Mouse (Mus musculus) lung, postnatal 0 days (tissue): ENCODE measurements around the gene Apoc1. TPM values are rescaled to one million over a fixed set of nuclear protein-coding genes. Genes with fewer than 3 reads are reported as not detected.

ENCODE experiments used
- ATAC-seq: fragments of 200-750 bp; cut with Nextera tagmentation; 2 replicates; pipeline ENCODE4 v1.8.0; 2017; ENCODE audit warnings: moderate library complexity
- DNase-seq: peaks from one replicate; pipeline ENCODE4 v3.0.0-alpha.2; 2016; ENCODE audit warnings: low spot score
- H3K27ac ChIP-seq: fragments of 300-500 bp; sonication (generic); 2 replicates; pipeline ENCODE4 v1.5.1; 2014; ENCODE audit warnings: antibody characterized with exemption, mild to moderate bottlenecking, low read length, mixed read lengths
- H3K27me3 ChIP-seq: fragments of 300-500 bp; sonication (generic); replicated peaks from 2 replicates; pipeline ENCODE4 v1.6.1; 2014; ENCODE audit warnings: low read length, mixed read lengths; ENCODE audit not compliant: insufficient read depth
- H3K36me3 ChIP-seq: fragments of 300-500 bp; sonication (generic); 2 replicates; pipeline ENCODE4 v1.6.1; 2014; ENCODE audit warnings: low read length, mixed read lengths; ENCODE audit not compliant: insufficient read depth
- H3K4me1 ChIP-seq: fragments of 300-500 bp; sonication (generic); 2 replicates; pipeline ENCODE4 v1.6.1; 2014; ENCODE audit warnings: antibody characterized with exemption, low read depth, low read length, mixed read lengths; ENCODE audit not compliant: insufficient read depth
- H3K4me2 ChIP-seq: fragments of 300-500 bp; sonication (generic); replicated peaks from 2 replicates; pipeline ENCODE4 v1.6.1; 2014; ENCODE audit warnings: low read depth, mild to moderate bottlenecking, low read length, moderate library complexity, mixed read lengths
- H3K4me3 ChIP-seq: fragments of 300-500 bp; sonication (generic); 2 replicates; pipeline ENCODE4 v1.5.1; 2014; ENCODE audit warnings: low read depth, low read length
- H3K9ac ChIP-seq: fragments of 300-500 bp; sonication (generic); replicated peaks from 2 replicates; pipeline ENCODE4 v1.6.1; 2014; ENCODE audit warnings: low read depth, mild to moderate bottlenecking
- H3K9me3 ChIP-seq: fragments of 300-500 bp; sonication (generic); 2 replicates; pipeline ENCODE4 v1.6.1; 2016; ENCODE audit warnings: low read length, mixed read lengths
- CTCF ChIP-seq: IDR thresholded peaks from 2 replicates; pipeline ENCODE4 v1.5.1; 2016; ENCODE audit warnings: antibody characterized with exemption, mild to moderate bottlenecking
- EP300 ChIP-seq: IDR thresholded peaks from 2 replicates; pipeline ENCODE4 v1.6.1; 2016; ENCODE audit warnings: antibody characterized with exemption, mild to moderate bottlenecking, control low read depth
- WGBS: fragments of 180-500 bp; shearing (Covaris S2); extraction: QIAGEN DNeasy Blood & Tissue Kit; methylation state at CpG from one replicate; pipeline ENCODE4 v1.1.7; 2014; 5-methylcytosine and 5-hydroxymethylcytosine counted together
- polyA plus RNA-seq: library from polyadenylated mRNA; unstranded; fragments of >200 nt; fragmentation: Nextera tagmentation; extraction: Ambion mirVana; gene quantifications from 2 replicates; pipeline ENCODE4 v1.2.1, GENCODE M21; 2015

Gene Apoc1
- polyA plus RNA-seq, 1 experiment from 2014 or later = 63.8 TPM

- H3K9ac ChIP-seq = no peak overlapping the region
- ATAC-seq (no peak), DNase-seq (no peak)
- peaks cover 26% of the 10 kb centered on the region; the same call in 1 of the 2 replicates for H3K4me1 ChIP-seq
- WGBS = 95% methylated on average over 34 of the region's 34 CpGs
- H3K27ac ChIP-seq = no peak overlapping the region
- TF ChIP-seq EP300 (no peak), CTCF (no peak)
- H3K4me2 ChIP-seq = no peak overlapping the region
- no peaks in the 10 kb centered on the region for H3K36me3 ChIP-seq
- H3K9me3 ChIP-seq = no peaks in the 10 kb centered on the region
- no peaks in the 10 kb centered on the region for H3K27me3 ChIP-seq
- no peak overlapping the region for H3K4me3 ChIP-seq
These were observed 3.9 kb upstream of the Apoc1 start for GRCm38 (mm10) chr7:19696336-19696873.

- H3K9me3 ChIP-seq = no peaks in the 10 kb centered on the region
- H3K9ac ChIP-seq = no peak overlapping the region
- peaks cover 24% of the 10 kb centered on the region; the same call in 1 of the 2 replicates for H3K4me1 ChIP-seq
- ATAC-seq = no peak
- TF ChIP-seq EP300 = no peak
- no peak for TF ChIP-seq CTCF
- no peak for DNase-seq
- no peak overlapping the region for H3K27ac ChIP-seq
- no peaks in the 10 kb centered on the region for H3K36me3 ChIP-seq
- H3K27me3 ChIP-seq = no peaks in the 10 kb centered on the region
- H3K4me2 ChIP-seq = no peak overlapping the region
- no peak overlapping the region for H3K4me3 ChIP-seq
- 73% methylated on average over 6 of the region's 6 CpGs for WGBS
These were observed 3.4 kb upstream of the Apoc1 start for GRCm38 (mm10) chr7:19695881-19696280.

GRCm38 (mm10) chr7:19695213-19695594 is 2.7 kb upstream of the Apoc1 start:
- TF ChIP-seq EP300 (no peak), CTCF (no peak)
- no peak for DNase-seq
- H3K36me3 ChIP-seq = no peaks in the 10 kb centered on the region
- H3K4me2 ChIP-seq = no peak overlapping the region
- H3K27me3 ChIP-seq = no peaks in the 10 kb centered on the region
- H3K9me3 ChIP-seq = no peaks in the 10 kb centered on the region
- peak overlapping the region; percentile 81 for H3K27ac ChIP-seq
- peaks cover 22% of the 10 kb centered on the region; the same call in 1 of the 2 replicates for H3K4me1 ChIP-seq
- H3K4me3 ChIP-seq = no peak overlapping the region
- H3K9ac ChIP-seq = no peak overlapping the region
- ATAC-seq = no peak
- WGBS = 14% methylated on average over 8 of the region's 8 CpGs

GRCm38 (mm10) chr7:19694336-19695212 is 2.1 kb upstream of the Apoc1 start:
- H3K4me1 ChIP-seq = peaks cover 22% of the 10 kb centered on the region; the same call in 1 of the 2 replicates
- no peak overlapping the region for H3K9ac ChIP-seq

GRCm38 (mm10) chr7:19693421-19693820 is 961 bp upstream of the Apoc1 start:
- Histone ChIP-seq H3K4me3 (no peak overlapping the region), H3K27ac (peak overlapping the region; percentile 81), H3K9me3 (no peaks in the 10 kb centered on the region), H3K27me3 (no peaks in the 10 kb centered on the region), H3K9ac (no peak overlapping the region), H3K36me3 (no peaks in the 10 kb centered on the region), H3K4me1 (peaks cover 13% of the 10 kb centered on the region; the same call in 1 of the 2 replicates), H3K4me2 (no peak overlapping the region)
- ATAC-seq = peak; percentile 72
- TF ChIP-seq EP300 (no peak), CTCF (no peak)
- peak; percentile 89 for DNase-seq
- 15% methylated on average over 10 of the region's 10 CpGs for WGBS

More at GRCm38 (mm10) chr7:19694336-19695212, 2.1 kb upstream of the Apoc1 start:
- 71% methylated on average over 10 of the region's 10 CpGs for WGBS
- H3K4me3 ChIP-seq = no peak overlapping the region
- no peak for ATAC-seq
- H3K4me2 ChIP-seq = no peak overlapping the region
- no peaks in the 10 kb centered on the region for H3K9me3 ChIP-seq
- H3K36me3 ChIP-seq = no peaks in the 10 kb centered on the region
- no peaks in the 10 kb centered on the region for H3K27me3 ChIP-seq
- TF ChIP-seq EP300 = no peak
- TF ChIP-seq CTCF = no peak
- H3K27ac ChIP-seq = peak overlapping the region; percentile 81
- DNase-seq = no peak

GRCm38 (mm10) chr7:19691434-19691833 is 1.0 kb downstream of the Apoc1 start:
- Histone ChIP-seq H3K9me3 (no peaks in the 10 kb centered on the region), H3K4me1 (peaks cover 13% of the 10 kb centered on the region; the same call in 1 of the 2 replicates), H3K9ac (no peak overlapping the region), H3K4me3 (no peak overlapping the region), H3K27me3 (no peaks in the 10 kb centered on the region), H3K27ac (peak overlapping the region; percentile 81), H3K4me2 (no peak overlapping the region), H3K36me3 (no peaks in the 10 kb centered on the region)
- ATAC-seq = peak; percentile 27
- DNase-seq = peak; percentile 64
- WGBS = 48% methylated on average over 6 of the region's 6 CpGs
- TF ChIP-seq CTCF = no peak
- 0 out of 2 replicates have a peak, but pooled peaks have one; percentile 9 for TF ChIP-seq EP300
